Mouse (Mus musculus) ES-Bruce4 (cell line): ENCODE data around the gene Cbarp. TPM values are rescaled to one million over a fixed set of nuclear protein-coding genes. Genes with fewer than 3 reads are reported as not detected.

ENCODE experiments used
- H3K27ac ChIP-seq: 2 replicates; pipeline ENCODE4 v1.5.1; 2012; ENCODE audit warnings: low read length, inconsistent platforms; ENCODE audit not compliant: insufficient read depth
- H3K27me3 ChIP-seq: 2 replicates; pipeline ENCODE4 v1.6.1; 2012; ENCODE audit warnings: mild to moderate bottlenecking, low read length, inconsistent platforms; ENCODE audit not compliant: control insufficient read depth, poor library complexity, insufficient read depth, severe bottlenecking
- H3K36me3 ChIP-seq: 2 replicates; pipeline ENCODE4 v1.6.1; 2012; ENCODE audit warnings: inconsistent platforms, mild to moderate bottlenecking, low read length, moderate library complexity; ENCODE audit not compliant: control insufficient read depth, poor library complexity, insufficient read depth, severe bottlenecking
- H3K4me1 ChIP-seq: one replicate; pipeline ENCODE4 v1.8.1; 2011; ENCODE audit warnings: low read length; ENCODE audit not compliant: control insufficient read depth, insufficient read depth
- H3K4me3 ChIP-seq: 2 replicates; pipeline ENCODE4 v1.5.1; 2011; ENCODE audit warnings: low read depth, mild to moderate bottlenecking, low read length
- H3K9ac ChIP-seq: 2 replicates; pipeline ENCODE4 v1.6.1; 2012; ENCODE audit warnings: low read depth, mild to moderate bottlenecking, inconsistent platforms; ENCODE audit not compliant: poor library complexity, severe bottlenecking
- H3K9me3 ChIP-seq: replicated peaks from 2 replicates; pipeline ENCODE4 v1.6.1; 2012; ENCODE audit warnings: mild to moderate bottlenecking, low read length, inconsistent platforms; ENCODE audit not compliant: control insufficient read depth, poor library complexity, insufficient read depth, severe bottlenecking
- CTCF ChIP-seq: IDR thresholded peaks from one replicate; pipeline ENCODE4 v1.8.1; 2011; ENCODE audit warnings: low read depth, low read length
- EP300 ChIP-seq: IDR thresholded peaks from 2 replicates; pipeline ENCODE4 v1.6.1; 2011; ENCODE audit warnings: low read depth, low read length; ENCODE audit not compliant: insufficient read depth
- POLR2A ChIP-seq: IDR thresholded peaks from one replicate; pipeline ENCODE4 v1.8.1; 2011; ENCODE audit warnings: low read length; ENCODE audit not compliant: insufficient read depth
- polyA plus RNA-seq: library from polyadenylated mRNA; stranded (reverse); fragments of >200 nt; gene quantifications from 2 replicates; pipeline ENCODE4 v1.2.4, GENCODE M21; 2011; ENCODE audit warnings: low read depth; ENCODE audit not compliant: missing spikeins, insufficient read depth, insufficient read length

Cbarp gene
- polyA plus RNA-seq, 1 experiment = 29.8 TPM

GRCm38 (mm10) chr10:80098630-80099029 is 42.0 kb downstream of the Cbarp start:
- no peak overlapping the region for H3K27ac ChIP-seq
- H3K27me3 ChIP-seq = no peaks in the 10 kb centered on the region
- H3K9ac ChIP-seq = no peak overlapping the region
- peaks cover 8% of the 10 kb centered on the region for H3K4me1 ChIP-seq
- no peaks in the 10 kb centered on the region for H3K36me3 ChIP-seq
- TF ChIP-seq EP300 = no peak
- TF ChIP-seq POLR2A = no peak
- TF ChIP-seq CTCF = no peak
- no peak overlapping the region for H3K4me3 ChIP-seq
- H3K9me3 ChIP-seq = no peaks in the 10 kb centered on the region

GRCm38 (mm10) chr10:80097275-80097674 is 43.4 kb downstream of the Cbarp start:
- Histone ChIP-seq H3K4me3 (no peak overlapping the region), H3K9me3 (no peaks in the 10 kb centered on the region), H3K9ac (no peak overlapping the region), H3K27me3 (no peaks in the 10 kb centered on the region), H3K4me1 (peaks cover 6% of the 10 kb centered on the region), H3K36me3 (no peaks in the 10 kb centered on the region), H3K27ac (no peak overlapping the region)
- no peak for TF ChIP-seq POLR2A
- no peak for TF ChIP-seq CTCF

- Histone ChIP-seq H3K9me3 (no peaks in the 10 kb centered on the region), H3K9ac (no peak overlapping the region), H3K27ac (no peak overlapping the region), H3K4me3 (no peak overlapping the region), H3K4me1 (peaks cover 6% of the 10 kb centered on the region), H3K36me3 (no peaks in the 10 kb centered on the region), H3K27me3 (no peaks in the 10 kb centered on the region)
- TF ChIP-seq EP300 = no peak
These were observed 45.1 kb downstream of the Cbarp start for GRCm38 (mm10) chr10:80095547-80095946.

- TF ChIP-seq EP300 (no peak), POLR2A (no peak), CTCF (no peak)
- Histone ChIP-seq H3K27me3 (no peaks in the 10 kb centered on the region), H3K27ac (no peak overlapping the region), H3K36me3 (no peaks in the 10 kb centered on the region), H3K4me3 (no peak overlapping the region), H3K9ac (no peak overlapping the region), H3K9me3 (no peaks in the 10 kb centered on the region), H3K4me1 (peaks cover 6% of the 10 kb centered on the region)
These were observed 46.0 kb downstream of the Cbarp start for GRCm38 (mm10) chr10:80094684-80095083.

GRCm38 (mm10) chr10:80094085-80094484 is 46.5 kb downstream of the Cbarp start:
- H3K9ac ChIP-seq = no peak overlapping the region
- no peaks in the 10 kb centered on the region for H3K9me3 ChIP-seq
- TF ChIP-seq POLR2A (no peak), CTCF (no peak), EP300 (no peak)
- no peak overlapping the region for H3K4me3 ChIP-seq
- peaks cover 6% of the 10 kb centered on the region for H3K4me1 ChIP-seq
- H3K27me3 ChIP-seq = no peaks in the 10 kb centered on the region
- no peaks in the 10 kb centered on the region for H3K36me3 ChIP-seq
- H3K27ac ChIP-seq = no peak overlapping the region

GRCm38 (mm10) chr10:80092690-80093089 is 47.9 kb downstream of the Cbarp start:
- H3K9ac ChIP-seq = no peak overlapping the region
- no peaks in the 10 kb centered on the region for H3K9me3 ChIP-seq
- no peak overlapping the region for H3K27ac ChIP-seq
- H3K4me3 ChIP-seq = no peak overlapping the region
- H3K4me1 ChIP-seq = peaks cover 1% of the 10 kb centered on the region
- H3K27me3 ChIP-seq = no peaks in the 10 kb centered on the region
- TF ChIP-seq CTCF = no peak
- no peak for TF ChIP-seq EP300
- TF ChIP-seq POLR2A = no peak
- H3K36me3 ChIP-seq = no peaks in the 10 kb centered on the region

- Histone ChIP-seq H3K27ac (no peak overlapping the region), H3K4me1 (no peaks in the 10 kb centered on the region), H3K4me3 (no peak overlapping the region), H3K9ac (no peak overlapping the region), H3K9me3 (no peaks in the 10 kb centered on the region), H3K36me3 (no peaks in the 10 kb centered on the region), H3K27me3 (no peaks in the 10 kb centered on the region)
- no peak for TF ChIP-seq EP300
- no peak for TF ChIP-seq CTCF
- TF ChIP-seq POLR2A = no peak
These were observed 49.1 kb downstream of the Cbarp start for GRCm38 (mm10) chr10:80091527-80091926.
